Mouse (Mus musculus): ENCODE data around the gene Srd5a2. TPM values are rescaled to one million over a fixed set of nuclear protein-coding genes. Genes with fewer than 3 reads are reported as not detected.

Gene Srd5a2
- polyA plus RNA-seq (2012; rRNA removed; ENCODE audit: low replicate concordance) = 0.17 TPM in 1 of 2 replicates, not detected in the other

GRCm38 (mm10) chr17:74047210-74048082, at the start of gene Srd5a2:
Gene Srd5a2 (minus strand): TSS chr17:74047916.

Other genes with a start within 250 kb of the Srd5a2 start
- 7.3 and 35.8 TPM in 2 replicates for gene Ehd3, start 243.8 kb downstream of the Srd5a2 start, polyA plus RNA-seq (2012; rRNA removed; ENCODE audit: low replicate concordance)
- 71.0 and 199 TPM in 2 replicates for gene Xdh, start 97.7 kb downstream of the Srd5a2 start, polyA plus RNA-seq (2012; rRNA removed; ENCODE audit: low replicate concordance)
- 57.7 and 65.3 TPM in 2 replicates for gene Memo1, start 247.6 kb upstream of the Srd5a2 start, polyA plus RNA-seq (2012; rRNA removed; ENCODE audit: low replicate concordance)